Mouse (Mus musculus): ENCODE measurements around the gene Olfr826. TPM values are rescaled to one million over a fixed set of nuclear protein-coding genes. Genes with fewer than 3 reads are reported as not detected.
"Not testable (repeated sequence)": the region's sequence is repeated elsewhere in the genome, so short reads cannot be mapped to it uniquely, and the experiment has no call there.

Gene Olfr826
- total RNA-seq (2021): not detected
- polyA plus RNA-seq (2012; rRNA removed): not detected in 2 replicates
- long read RNA-seq: 0 reads

GRCm38 (mm10) chr10:130184086-130184485 lies at the start of gene Olfr826:
Gene Olfr826, minus strand, starts transcription at chr10:130184186.
- DNase-seq: no peak

GRCm38 (mm10) chr10:130232117-130232516 lies 48.1 kb upstream of the Olfr826 start:
- DNase-seq: no peak

- DNase-seq: peak; percentile 18
Measured at GRCm38 (mm10) chr10:130229584-130229983, 45.6 kb upstream of the Olfr826 start.

DNA sequence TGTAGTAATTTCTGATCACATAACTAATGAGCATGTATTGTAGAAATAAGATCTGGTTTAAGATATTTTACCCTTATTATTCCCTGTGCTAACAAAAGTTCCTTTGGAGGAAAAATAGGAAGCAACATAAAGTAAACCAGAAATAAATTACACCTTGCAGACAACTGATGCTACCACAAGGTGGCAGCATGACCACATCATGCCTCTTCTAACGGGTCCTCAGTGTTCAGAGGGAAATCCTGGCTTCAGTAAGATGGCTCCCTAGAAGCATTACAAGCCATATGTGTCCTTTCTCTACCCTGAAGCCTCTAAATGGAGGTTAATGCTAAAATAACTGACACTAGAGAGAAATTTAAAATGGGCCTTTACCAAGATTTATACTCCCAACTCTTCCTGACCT lies 44.3 kb upstream of the Olfr826 start:
- DNase-seq: peak; percentile 26

GRCm38 (mm10) chr10:130225034-130225433 lies 41.0 kb upstream of the Olfr826 start:
- no peak for DNase-seq

DNA sequence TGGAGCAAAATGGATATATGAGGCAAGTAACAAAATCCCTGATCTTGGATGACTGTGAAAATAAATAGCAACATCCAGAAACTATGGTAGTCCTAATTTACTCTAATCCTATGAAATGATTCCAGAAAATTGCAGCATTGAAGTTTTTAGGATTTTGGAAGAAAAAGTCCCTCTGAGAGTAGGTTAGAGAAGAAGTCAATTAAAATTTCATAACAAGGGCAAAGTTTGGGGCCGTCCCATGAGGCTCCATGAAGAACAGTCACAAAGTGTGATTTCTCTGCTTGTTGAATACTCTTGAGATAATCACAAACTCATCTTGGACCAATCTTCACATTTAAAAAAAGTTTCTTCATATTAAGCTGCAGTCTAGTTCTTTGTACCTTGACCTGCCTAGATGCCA lies 30.3 kb upstream of the Olfr826 start, which contains the start of gene Olfr827:
TSS of gene Olfr827 (minus strand) at position 101 of the 400 bp plus-strand sequence.
- no peak for DNase-seq

DNA sequence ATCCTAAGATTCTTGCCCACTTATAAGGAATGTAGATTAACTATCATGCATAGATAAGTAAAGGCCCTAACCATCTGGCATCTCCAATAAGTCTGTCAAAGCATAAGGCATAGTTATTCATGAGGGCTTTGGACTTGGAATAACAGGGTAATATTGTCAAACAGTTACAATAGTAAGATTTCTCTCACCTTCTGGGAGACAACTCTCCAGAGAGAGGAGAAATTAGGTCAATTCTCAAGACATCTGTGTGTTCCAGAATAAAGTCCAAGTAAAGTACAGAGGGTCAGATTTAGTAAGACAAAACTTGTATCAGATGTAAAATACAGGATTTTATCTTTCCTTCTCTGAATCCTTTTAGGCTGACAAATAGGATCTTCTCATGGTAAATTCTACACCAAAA lies 17.3 kb downstream of the Olfr826 start, which contains the start of gene Olfr825:
TSS of gene Olfr825 (minus strand) at position 101 of the 400 bp plus-strand sequence.
- no peak for DNase-seq

GRCm38 (mm10) chr10:130165196-130165595 lies 18.8 kb downstream of the Olfr826 start:
- DNase-seq: no peak

DNA sequence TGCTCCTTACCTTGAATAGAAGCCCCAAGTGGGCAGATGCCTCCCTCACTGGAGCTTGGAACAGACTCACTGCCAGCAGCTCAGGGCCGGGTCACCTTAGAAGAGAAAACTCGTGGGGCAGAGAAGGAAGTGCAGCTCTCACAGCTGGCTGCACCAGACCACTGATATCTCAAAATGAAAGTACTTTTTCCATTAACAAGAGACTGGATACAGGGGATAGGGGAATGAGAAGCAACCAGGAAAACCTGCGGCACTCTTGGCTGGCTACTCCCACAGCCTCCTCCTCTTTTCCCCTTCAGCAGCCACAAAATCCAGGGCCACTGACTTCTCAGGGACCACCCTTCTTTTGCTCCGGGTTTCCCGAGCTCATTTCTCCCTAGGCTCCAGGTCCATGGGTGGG lies 39.9 kb downstream of the Olfr826 start:
- no peak for DNase-seq

DNA sequence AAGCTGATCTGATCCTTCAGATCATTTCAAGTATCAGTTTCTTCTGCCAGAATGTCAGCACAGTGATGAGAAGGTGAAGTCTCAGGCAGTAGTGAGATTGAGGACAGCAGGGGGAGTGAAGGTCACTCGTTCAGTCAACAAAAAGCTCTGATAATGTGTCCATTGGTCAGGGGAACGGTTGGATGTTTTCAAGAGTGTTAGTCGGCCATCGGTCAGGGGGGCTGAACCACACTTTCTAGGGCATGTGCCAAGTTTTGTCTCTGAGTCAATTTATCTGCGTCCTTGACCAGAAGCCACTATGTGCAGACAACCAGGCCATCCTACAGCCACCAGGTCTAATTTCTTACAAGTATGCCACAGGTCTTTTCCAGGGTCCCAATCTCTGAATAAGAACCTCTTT lies 41.5 kb downstream of the Olfr826 start:
- DNase-seq: peak; percentile 75

GRCm38 (mm10) chr10:130134811-130135210 lies 49.2 kb downstream of the Olfr826 start:
- DNase-seq: no peak

DNA sequence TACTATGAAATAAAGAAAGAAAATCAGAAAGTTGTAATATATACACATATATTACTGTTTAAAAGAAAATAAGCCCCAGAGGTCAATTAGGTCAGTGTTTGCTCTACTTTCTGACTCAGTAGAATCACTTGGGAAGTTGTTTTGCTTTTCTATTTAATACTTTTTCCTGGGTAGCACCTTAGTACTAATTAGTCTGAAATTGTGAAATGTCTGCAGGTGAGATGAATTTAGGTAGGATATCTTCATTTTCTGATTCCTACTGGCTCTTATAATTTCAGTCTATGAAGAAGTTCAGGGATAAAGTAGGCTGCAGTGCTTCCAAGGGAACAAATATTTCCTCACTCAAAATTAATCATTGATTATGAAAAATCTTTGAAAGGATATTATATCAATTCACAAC lies 54.1 kb downstream of the Olfr826 start, which contains the start of gene Olfr824:
TSS of gene Olfr824 (minus strand) at position 101 of the 400 bp plus-strand sequence.
- not testable (repeated sequence) for DNase-seq

Other genes starting within 250 kb of the Olfr826 start
- gene Olfr818, start 235.1 kb downstream of the Olfr826 start, total RNA-seq (2021): not detected
- not detected in 2 replicates for gene Olfr818, start 235.1 kb downstream of the Olfr826 start, polyA plus RNA-seq (2012; rRNA removed)
- not detected for gene Olfr819, start 216.9 kb downstream of the Olfr826 start, total RNA-seq (2021)
- gene Olfr819, start 216.9 kb downstream of the Olfr826 start, polyA plus RNA-seq (2012; rRNA removed): not detected in 2 replicates
- gene Olfr247, start 208.0 kb downstream of the Olfr826 start, total RNA-seq (2021): not detected
- gene Olfr247, start 208.0 kb downstream of the Olfr826 start, polyA plus RNA-seq (2012; rRNA removed): not detected in 2 replicates
- gene Gm10310, start 199.1 kb downstream of the Olfr826 start, total RNA-seq (2021): not detected
- gene Gm10310, start 199.1 kb downstream of the Olfr826 start, polyA plus RNA-seq (2012; rRNA removed): not detected in 2 replicates
- gene Olfr820, start 171.6 kb downstream of the Olfr826 start, total RNA-seq (2021): not detected
- not detected in 2 replicates for gene Olfr820, start 171.6 kb downstream of the Olfr826 start, polyA plus RNA-seq (2012; rRNA removed)
- gene Olfr821, start 153.8 kb downstream of the Olfr826 start, total RNA-seq (2021): not detected
- not detected in 2 replicates for gene Olfr821, start 153.8 kb downstream of the Olfr826 start, polyA plus RNA-seq (2012; rRNA removed)
- gene Olfr822, start 113.0 kb downstream of the Olfr826 start, total RNA-seq (2021): not detected
- not detected in 2 replicates for gene Olfr822, start 113.0 kb downstream of the Olfr826 start, polyA plus RNA-seq (2012; rRNA removed)
- gene Olfr823, start 68.8 kb downstream of the Olfr826 start, total RNA-seq (2021): not detected
- not detected in 2 replicates for gene Olfr823, start 68.8 kb downstream of the Olfr826 start, polyA plus RNA-seq (2012; rRNA removed)
- gene Olfr824, start 54.2 kb downstream of the Olfr826 start, total RNA-seq (2021): not detected
- not detected in 2 replicates for gene Olfr824, start 54.2 kb downstream of the Olfr826 start, polyA plus RNA-seq (2012; rRNA removed)
- not detected for gene Olfr825, start 17.4 kb downstream of the Olfr826 start, total RNA-seq (2021)
- gene Olfr825, start 17.4 kb downstream of the Olfr826 start, polyA plus RNA-seq (2012; rRNA removed): not detected in 2 replicates
- not detected for gene Olfr827, start 30.2 kb upstream of the Olfr826 start, total RNA-seq (2021)
- gene Olfr827, start 30.2 kb upstream of the Olfr826 start, polyA plus RNA-seq (2012; rRNA removed): not detected in 2 replicates
- gene Neurod4, start 96.1 kb upstream of the Olfr826 start, total RNA-seq (2021): 1 to 10 TPM in 1 of 2 experiments, under 1 TPM in 1; 0.61 to 1.1 TPM
- gene Neurod4, start 96.1 kb upstream of the Olfr826 start, polyA plus RNA-seq (2012; rRNA removed): 0.08 TPM in 1 of 2 replicates, not detected in the other
- gene Tespa1, start 138.7 kb upstream of the Olfr826 start, total RNA-seq (2021): under 1 TPM; 0.35 to 0.90 TPM
- 0.09 TPM in 1 of 2 replicates, not detected in the other for gene Tespa1, start 138.7 kb upstream of the Olfr826 start, polyA plus RNA-seq (2012; rRNA removed)
- not detected for gene Vmn2r84, start 210.1 kb upstream of the Olfr826 start, total RNA-seq (2021)
- not detected in 2 replicates for gene Vmn2r84, start 210.1 kb upstream of the Olfr826 start, polyA plus RNA-seq (2012; rRNA removed)
- gene Vmn2r85, start 245.5 kb upstream of the Olfr826 start, total RNA-seq (2021): not detected
- not detected in 2 replicates for gene Vmn2r85, start 245.5 kb upstream of the Olfr826 start, polyA plus RNA-seq (2012; rRNA removed)

All from adrenal gland, adult 2 months (tissue).